Mouse (Mus musculus) midbrain, embryonic 15.5 days (tissue): ENCODE measurements around the gene Zfp553. TPM values are rescaled to one million over a fixed set of nuclear protein-coding genes. Genes with fewer than 3 reads are reported as not detected.

ENCODE experiments used
- ATAC-seq: fragments of 200-750 bp; cut with Nextera tagmentation; replicated peaks from 2 replicates; pipeline ENCODE4 v1.8.0; 2017; ENCODE audit warnings: moderate TSS enrichment
- H3K27ac ChIP-seq: fragments of 300-500 bp; sonication (generic); 2 replicates; pipeline ENCODE4 v1.5.1; 2015; ENCODE audit warnings: mild to moderate bottlenecking, inconsistent platforms
- H3K27me3 ChIP-seq: fragments of 300-500 bp; sonication (generic); replicated peaks from 2 replicates; pipeline ENCODE4 v1.6.1; 2015; ENCODE audit warnings: inconsistent platforms
- H3K36me3 ChIP-seq: fragments of 300-500 bp; sonication (generic); replicated peaks from 2 replicates; pipeline ENCODE4 v1.6.1; 2015; ENCODE audit warnings: inconsistent platforms
- H3K4me1 ChIP-seq: fragments of 300-500 bp; sonication (generic); 2 replicates; pipeline ENCODE4 v1.6.1; 2015; ENCODE audit warnings: inconsistent platforms
- H3K4me2 ChIP-seq: fragments of 300-500 bp; sonication (generic); 2 replicates; pipeline ENCODE4 v1.6.1; 2015; ENCODE audit warnings: inconsistent platforms, mild to moderate bottlenecking, moderate library complexity
- H3K4me3 ChIP-seq: fragments of 300-500 bp; sonication (generic); 2 replicates; pipeline ENCODE4 v1.5.1; 2015; ENCODE audit warnings: mild to moderate bottlenecking, inconsistent platforms
- H3K9ac ChIP-seq: fragments of 300-500 bp; sonication (generic); 2 replicates; pipeline ENCODE4 v1.6.1; 2015; ENCODE audit warnings: mild to moderate bottlenecking, inconsistent platforms
- H3K9me3 ChIP-seq: fragments of 300-500 bp; sonication (generic); 2 replicates; pipeline ENCODE4 v1.6.1; 2016; ENCODE audit warnings: inconsistent platforms
- WGBS: fragments of 180-500 bp; shearing (Covaris S2); methylation state at CpG from one replicate; pipeline ENCODE4 v1.1.7; 2015; ENCODE audit warnings: mixed read lengths; 5-methylcytosine and 5-hydroxymethylcytosine counted together
- polyA plus RNA-seq: library from polyadenylated mRNA; unstranded; fragments of >200 nt; fragmentation: Nextera tagmentation; extraction: Ambion mirVana; gene quantifications from 2 replicates; pipeline ENCODE4 v1.2.1, GENCODE M21; 2015

The Zfp553 gene
- polyA plus RNA-seq, 1 experiment from 2014 or later: 64.1 TPM

DNA sequence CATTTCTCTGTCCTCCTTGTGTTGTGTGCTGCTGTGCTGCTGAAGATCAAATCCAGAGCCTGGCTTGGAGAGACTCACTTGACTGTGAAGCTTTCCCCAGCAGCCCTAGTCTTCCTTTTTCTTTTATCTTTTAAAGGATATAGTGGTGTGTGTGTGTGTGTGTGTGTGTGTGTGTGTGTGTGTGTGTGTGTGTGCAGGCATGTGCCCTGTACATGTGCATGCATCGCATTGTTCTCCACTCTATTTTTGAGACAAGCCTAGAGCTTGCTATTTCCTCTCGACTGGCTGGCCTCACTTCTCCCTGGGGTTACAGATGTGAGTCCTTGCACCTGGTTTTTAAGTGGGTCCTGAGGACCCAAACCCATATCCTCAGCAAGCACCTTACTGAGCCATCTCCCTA is 49.3 kb downstream of the Zfp553 start:
- Histone ChIP-seq H3K9me3 (no peaks in the 10 kb centered on the region), H3K27me3 (no peaks in the 10 kb centered on the region), H3K9ac (no peak overlapping the region), H3K4me2 (no peak overlapping the region), H3K4me3 (no peak overlapping the region), H3K36me3 (no peaks in the 10 kb centered on the region), H3K4me1 (no peaks in the 10 kb centered on the region), H3K27ac (no peak overlapping the region)
- WGBS: 80% methylated on average over 2 of the region's 2 CpGs
- no peak for ATAC-seq

DNA sequence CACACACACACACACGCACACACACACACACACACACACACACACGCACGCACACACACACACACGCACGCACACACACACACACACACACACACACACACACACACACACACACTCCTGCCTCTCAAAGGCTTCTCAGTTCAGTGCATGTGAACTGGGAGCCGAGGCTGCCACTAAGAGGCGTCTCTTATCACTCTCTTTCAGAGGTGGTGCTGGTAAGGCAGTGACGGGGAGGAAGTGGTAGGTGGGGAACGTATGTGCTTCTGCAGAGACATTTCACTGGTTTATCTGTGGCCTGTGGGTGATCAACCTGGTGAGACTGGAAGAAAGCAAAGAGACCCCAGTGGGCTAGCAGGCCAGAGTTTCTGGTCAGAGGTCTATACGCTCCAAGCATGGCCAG is 52.3 kb downstream of the Zfp553 start:
- 90% methylated on average over 6 of the region's 10 CpGs for WGBS
- H3K27me3 ChIP-seq: no peaks in the 10 kb centered on the region
- H3K4me2 ChIP-seq: no peak overlapping the region
- H3K36me3 ChIP-seq: no peaks in the 10 kb centered on the region
- H3K4me3 ChIP-seq: no peak overlapping the region
- H3K9ac ChIP-seq: no peak overlapping the region
- H3K27ac ChIP-seq: no peak overlapping the region
- peaks cover 3% of the 10 kb centered on the region; the same call in 1 of the 2 replicates for H3K9me3 ChIP-seq
- ATAC-seq: no peak
- no peaks in the 10 kb centered on the region for H3K4me1 ChIP-seq

Other genes with a start within 250 kb of the Zfp553 start
- 4.0 and 4.5 TPM in 2 replicates for gene Mvp, start 218.4 kb upstream of the Zfp553 start, polyA plus RNA-seq
- 1.0 TPM in 1 of 2 replicates, not detected in the other for gene Pagr1b, start 216.6 kb upstream of the Zfp553 start, polyA plus RNA-seq
- gene Pagr1a, start 215.7 kb upstream of the Zfp553 start, polyA plus RNA-seq: 46.9 and 73.4 TPM in 2 replicates
- gene Gm42742, start 212.0 kb upstream of the Zfp553 start, polyA plus RNA-seq: 44.9 and 52.6 TPM in 2 replicates
- 40.7 and 42.3 TPM in 2 replicates for gene Prrt2, start 211.8 kb upstream of the Zfp553 start, polyA plus RNA-seq
- 78.0 and 89.8 TPM in 2 replicates for gene Maz, start 206.0 kb upstream of the Zfp553 start, polyA plus RNA-seq
- 21.4 and 24.8 TPM in 2 replicates for gene Kif22, start 190.6 kb upstream of the Zfp553 start, polyA plus RNA-seq
- gene Zg16, start 145.7 kb upstream of the Zfp553 start, polyA plus RNA-seq: not detected in 2 replicates
- gene AI467606, start 141.7 kb upstream of the Zfp553 start, polyA plus RNA-seq: 1.9 and 2.3 TPM in 2 replicates
- 0.76 and 0.83 TPM in 2 replicates for gene Qprt, start 110.8 kb upstream of the Zfp553 start, polyA plus RNA-seq
- 0.04 TPM in 1 of 2 replicates, not detected in the other for gene Spn, start 95.2 kb upstream of the Zfp553 start, polyA plus RNA-seq
- 82.1 and 82.6 TPM in 2 replicates for gene Cd2bp2, start 37.0 kb upstream of the Zfp553 start, polyA plus RNA-seq
- gene Tbc1d10b, start 24.6 kb upstream of the Zfp553 start, polyA plus RNA-seq: 39.6 and 44.8 TPM in 2 replicates
- 3.9 and 5.0 TPM in 2 replicates for gene Mylpf, start 24.2 kb upstream of the Zfp553 start, polyA plus RNA-seq
- gene Sept1, start 69 bp downstream of the Zfp553 start, polyA plus RNA-seq: 17.0 and 18.2 TPM in 2 replicates
- 72.0 and 73.1 TPM in 2 replicates for gene Zfp771, start 11.2 kb downstream of the Zfp553 start, polyA plus RNA-seq
- gene Dctpp1, start 27.6 kb downstream of the Zfp553 start, polyA plus RNA-seq: 114 and 118 TPM in 2 replicates
- gene Sephs2, start 41.0 kb downstream of the Zfp553 start, polyA plus RNA-seq: 59.9 and 62.3 TPM in 2 replicates
- 0.19 and 0.37 TPM in 2 replicates for gene Itgal, start 63.2 kb downstream of the Zfp553 start, polyA plus RNA-seq
- gene Zfp768, start 112.5 kb downstream of the Zfp553 start, polyA plus RNA-seq: 19.1 and 19.2 TPM in 2 replicates
- gene Zfp747, start 143.0 kb downstream of the Zfp553 start, polyA plus RNA-seq: 10.3 and 10.5 TPM in 2 replicates
- gene 9130019O22Rik, start 154.1 kb downstream of the Zfp553 start, polyA plus RNA-seq: 5.2 and 6.6 TPM in 2 replicates
- gene E430018J23Rik, start 160.6 kb downstream of the Zfp553 start, polyA plus RNA-seq: 6.3 and 6.6 TPM in 2 replicates
- gene Zfp764, start 173.8 kb downstream of the Zfp553 start, polyA plus RNA-seq: 5.7 and 6.4 TPM in 2 replicates
- gene Zfp688, start 189.0 kb downstream of the Zfp553 start, polyA plus RNA-seq: 32.0 and 34.2 TPM in 2 replicates
- gene Zfp689, start 216.1 kb downstream of the Zfp553 start, polyA plus RNA-seq: 16.1 and 16.4 TPM in 2 replicates
- 40.5 TPM in 2 replicates for gene Prr14, start 226.6 kb downstream of the Zfp553 start, polyA plus RNA-seq
- gene Fbrs, start 246.1 kb downstream of the Zfp553 start, polyA plus RNA-seq: 13.8 and 15.9 TPM in 2 replicates